Mouse (Mus musculus) layer of hippocampus, adult 9-11 months (tissue): ENCODE measurements around the gene Olfr642.

Experiments
- DNase-seq: peaks from one replicate; pipeline ENCODE4 v3.0.0; 2022

The Olfr642 gene

GRCm38 (mm10) chr7:104052566-104052965, at the start of gene Olfr642:
Gene Olfr642 (minus strand): TSS chr7:104052666.
- DNase-seq: no peak

- DNase-seq: no peak
Observed at GRCm38 (mm10) chr7:104085365-104085764, 32.9 kb upstream of the Olfr642 start, which contains the start of gene Olfr645. Gene Olfr645 (minus strand): TSS chr7:104085465.

- no peak for DNase-seq
Observed at GRCm38 (mm10) chr7:104071769-104072168, 19.3 kb upstream of the Olfr642 start, which contains the start of gene Olfr644. Gene Olfr644 (minus strand): TSS chr7:104071869.

GRCm38 (mm10) chr7:104061345-104061744, 8.9 kb upstream of the Olfr642 start, which contains the start of gene 4930516K23Rik:
Gene 4930516K23Rik (minus strand): TSS chr7:104061445.
- no peak for DNase-seq

- no peak for DNase-seq
Observed at GRCm38 (mm10) chr7:104059215-104059614, 6.7 kb upstream of the Olfr642 start.

GRCm38 (mm10) chr7:104050745-104051144, 1.7 kb downstream of the Olfr642 start:
- DNase-seq: no peak

- DNase-seq: no peak
Observed at GRCm38 (mm10) chr7:104035145-104035544, 17.3 kb downstream of the Olfr642 start, which contains the start of gene Olfr641. Gene Olfr641 (plus strand): TSS chr7:104035445.

GRCm38 (mm10) chr7:104026978-104027377, 25.5 kb downstream of the Olfr642 start:
- DNase-seq: no peak

GRCm38 (mm10) chr7:104025473-104025872, 27.0 kb downstream of the Olfr642 start, which contains the start of gene Olfr640:
Gene Olfr640 (minus strand): TSS chr7:104025573.
- DNase-seq: no peak

- DNase-seq: no peak
Observed at GRCm38 (mm10) chr7:104021651-104022050, 30.8 kb downstream of the Olfr642 start.

GRCm38 (mm10) chr7:104018953-104019352, 33.5 kb downstream of the Olfr642 start:
- no peak for DNase-seq

GRCm38 (mm10) chr7:104017203-104017602, 35.3 kb downstream of the Olfr642 start, which contains the start of gene Olfr639:
Gene Olfr639 (minus strand): TSS chr7:104017303.
- DNase-seq: no peak

GRCm38 (mm10) chr7:103999124-103999523, 53.3 kb downstream of the Olfr642 start:
- DNase-seq: no peak

GRCm38 (mm10) chr7:103998446-103998845, 54.0 kb downstream of the Olfr642 start, which contains the start of gene Olfr638:
Gene Olfr638 (plus strand): TSS chr7:103998746.
- no peak for DNase-seq
